Mouse (Mus musculus): ENCODE measurements around the gene Adamts4.

Adamts4 gene

GRCm38 (mm10) chr1:171309321-171309720 lies 59.1 kb downstream of the Adamts4 start:
- no peak for DNase-seq (ENCODE audit: low spot score in 2 of 2)
